Mouse (Mus musculus): ENCODE results near the gene Phyhd1.

- TF ChIP-seq CTCF (IDR thresholded peaks at IDR 0.05; ENCODE audit: low read depth, low read length) (no peak), POLR2A (IDR thresholded peaks at IDR 0.05; ENCODE audit: extremely low read depth, insufficient read depth, low read length) (no peak)
Measured at GRCm38 (mm10) chr2:30247681-30248080, 18.3 kb upstream of the Phyhd1 start.

Measured in liver, adult 2 months (tissue).